Mouse (Mus musculus) bone marrow, adult 2 months (tissue): ENCODE measurements around the gene Tmem198.

ENCODE experiments used
- CTCF ChIP-seq: fragments of 200-500 bp; IDR thresholded peaks from 2 replicates; pipeline ENCODE4 v1.5.1; 2011; ENCODE audit warnings: low read length, control low read depth; ENCODE audit not compliant: control insufficient read depth, insufficient read depth
- POLR2A ChIP-seq: fragments of 200-500 bp; IDR thresholded peaks from 2 replicates; pipeline ENCODE4 v1.6.1; 2011; ENCODE audit warnings: low read depth, mild to moderate bottlenecking, control low read depth, low read length, borderline replicate concordance; ENCODE audit not compliant: control insufficient read depth

- no peak for TF ChIP-seq POLR2A
- no peak for TF ChIP-seq CTCF
Observed at GRCm38 (mm10) chr1:75524679-75525078, 45.3 kb downstream of the Tmem198 start.
